Mouse (Mus musculus) hindbrain, postnatal 0 days (tissue): Measurements from ENCODE around the gene Kirrel3. TPM values are rescaled to one million over a fixed set of nuclear protein-coding genes. Genes with fewer than 3 reads are reported as not detected.
A peak's percentile ranks its signal among the peaks of the same experiment; 100 is the strongest.

Experiments used
- ATAC-seq: fragments of 200-750 bp; cut with Nextera tagmentation; 2 replicates; pipeline ENCODE4 v1.8.0; 2017; ENCODE audit warnings: mild to moderate bottlenecking, moderate TSS enrichment, moderate library complexity
- DNase-seq: peaks from one replicate; pipeline ENCODE4 v3.0.0-alpha.2; 2015; ENCODE audit warnings: low spot score
- H3K27ac ChIP-seq: fragments of 300-500 bp; sonication (generic); 2 replicates; pipeline ENCODE4 v1.5.1; 2014; ENCODE audit warnings: mild to moderate bottlenecking
- H3K27me3 ChIP-seq: fragments of 300-500 bp; sonication (generic); 2 replicates; pipeline ENCODE4 v1.6.1; 2014; ENCODE audit warnings: low read length, mixed read lengths; ENCODE audit not compliant: insufficient read depth
- H3K36me3 ChIP-seq: fragments of 300-500 bp; sonication (generic); 2 replicates; pipeline ENCODE4 v1.6.1; 2014; ENCODE audit warnings: low read length, mixed read lengths; ENCODE audit not compliant: insufficient read depth
- H3K4me1 ChIP-seq: fragments of 300-500 bp; sonication (generic); 2 replicates; pipeline ENCODE4 v1.6.1; 2014; ENCODE audit warnings: antibody characterized with exemption, low read length, mixed read lengths; ENCODE audit not compliant: insufficient read depth
- H3K4me2 ChIP-seq: fragments of 300-500 bp; sonication (generic); 2 replicates; pipeline ENCODE4 v1.6.1; 2014; ENCODE audit warnings: low read depth, mild to moderate bottlenecking, low read length, moderate library complexity, mixed read lengths
- H3K4me3 ChIP-seq: fragments of 300-500 bp; sonication (generic); 2 replicates; pipeline ENCODE4 v1.5.1; 2014; ENCODE audit warnings: low read length
- H3K9ac ChIP-seq: fragments of 300-500 bp; sonication (generic); replicated peaks from 2 replicates; pipeline ENCODE4 v1.6.1; 2014; ENCODE audit warnings: mild to moderate bottlenecking, low read length, moderate library complexity, mixed read lengths
- H3K9me3 ChIP-seq: fragments of 300-500 bp; sonication (generic); 2 replicates; pipeline ENCODE4 v1.6.1; 2016; ENCODE audit warnings: low read length, mixed read lengths
- CTCF ChIP-seq: IDR thresholded peaks from 2 replicates; pipeline ENCODE4 v1.5.1; 2016; ENCODE audit warnings: antibody characterized with exemption, control low read depth, low read depth
- WGBS: fragments of 180-500 bp; shearing (Covaris S2); extraction: QIAGEN DNeasy Blood & Tissue Kit; methylation state at CpG from one replicate; pipeline ENCODE4 v1.1.7; 2014; 5-methylcytosine and 5-hydroxymethylcytosine counted together
- polyA plus RNA-seq: library from polyadenylated mRNA; unstranded; fragments of >200 nt; fragmentation: Nextera tagmentation; extraction: Ambion mirVana; gene quantifications from 2 replicates; pipeline ENCODE4 v1.2.1, GENCODE M21; 2015
- total RNA-seq: library from RNA; depleted of rRNA; stranded (reverse); fragments of >200 nt; gene quantifications from 2 replicates; pipeline ENCODE4 v1.2.3, GENCODE M21; 2014

Gene Kirrel3
- total and polyA plus RNA-seq, 2 experiments from 2014 or later = 40.6 to 44.9 TPM

DNA sequence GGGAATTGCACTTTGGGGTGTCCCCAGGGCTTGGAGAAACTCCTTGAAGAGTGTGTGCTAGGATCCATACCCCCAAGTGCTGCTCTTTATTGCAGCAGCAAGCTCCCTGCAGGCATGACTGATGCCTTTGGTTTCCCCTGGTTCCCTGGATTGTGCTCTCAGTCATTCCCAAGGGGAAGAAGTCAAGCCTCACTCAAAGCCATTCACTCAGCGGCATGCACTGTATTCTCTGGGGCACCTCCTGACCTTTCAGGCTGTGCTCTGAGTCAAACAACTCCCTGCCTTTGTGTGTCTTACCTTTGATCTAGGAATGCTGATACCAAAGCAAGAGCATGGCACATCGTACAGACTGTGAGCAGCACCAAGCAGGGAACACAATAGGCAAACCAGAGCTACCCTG, 396.5 kb downstream of the Kirrel3 start:
- Histone ChIP-seq H3K4me2 (no peak overlapping the region), H3K36me3 (no peaks in the 10 kb centered on the region), H3K4me1 (peaks cover 12% of the 10 kb centered on the region; the same call in 1 of the 2 replicates), H3K27me3 (no peaks in the 10 kb centered on the region), H3K9ac (no peak overlapping the region), H3K27ac (no peak overlapping the region), H3K4me3 (no peak overlapping the region), H3K9me3 (no peaks in the 10 kb centered on the region)
- ATAC-seq = peak; percentile 19; the same call in 1 of the 2 replicates
- no peak for TF ChIP-seq CTCF
- DNase-seq = no peak
- 9% methylated on average over 2 of the region's 2 CpGs for WGBS

DNA sequence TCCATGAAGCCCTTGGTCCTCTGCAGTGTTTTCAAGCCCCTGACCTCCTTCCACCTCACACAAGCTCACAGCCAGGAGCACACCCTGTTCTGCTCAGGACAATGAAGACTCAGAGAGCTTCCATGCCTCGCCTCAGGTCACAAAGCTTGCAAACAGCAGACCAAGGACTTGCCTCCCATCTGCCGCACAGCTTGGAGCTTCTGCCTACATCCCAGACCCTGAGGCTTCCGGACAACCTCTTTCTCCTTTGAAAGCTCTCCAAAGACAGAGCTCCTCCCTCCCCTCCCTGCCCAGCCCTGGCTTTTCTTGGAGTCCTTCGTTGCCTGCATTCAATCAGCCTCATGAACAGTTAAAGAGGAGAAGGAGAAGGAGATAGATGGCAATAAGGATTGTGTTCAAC, 397.4 kb downstream of the Kirrel3 start:
- ATAC-seq = no peak
- Histone ChIP-seq H3K9ac (no peak overlapping the region), H3K4me2 (no peak overlapping the region), H3K27me3 (no peaks in the 10 kb centered on the region), H3K27ac (no peak overlapping the region), H3K4me1 (peaks cover 12% of the 10 kb centered on the region; the same call in 1 of the 2 replicates), H3K4me3 (no peak overlapping the region), H3K9me3 (no peaks in the 10 kb centered on the region), H3K36me3 (no peaks in the 10 kb centered on the region)
- WGBS = 21% methylated on average over 4 of the region's 4 CpGs
- TF ChIP-seq CTCF = no peak
- DNase-seq = peak; percentile 51

DNA sequence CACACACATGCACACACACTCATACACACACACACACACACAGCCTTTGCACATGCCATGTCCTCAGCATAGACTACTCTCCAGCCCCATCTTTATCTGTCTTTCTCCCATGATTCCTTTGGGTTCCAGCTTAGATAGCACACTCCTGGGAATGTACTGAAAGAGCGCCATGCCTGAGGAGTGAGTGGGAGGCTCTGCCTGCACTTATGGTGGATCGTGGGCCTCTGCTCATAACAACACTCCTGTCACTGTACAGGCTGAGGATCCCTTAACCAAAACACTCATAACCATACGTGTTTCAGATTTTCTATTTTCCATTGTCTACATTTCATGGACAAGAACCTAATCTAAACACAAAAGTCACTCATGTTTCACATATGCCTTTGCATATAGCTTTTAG, 398.6 kb downstream of the Kirrel3 start:
- H3K4me2 ChIP-seq = no peak overlapping the region
- H3K9ac ChIP-seq = no peak overlapping the region
- WGBS = 93% methylated on average over 3 of the region's 3 CpGs
- ATAC-seq (no peak), DNase-seq (no peak)
- no peak overlapping the region for H3K27ac ChIP-seq
- no peaks in the 10 kb centered on the region for H3K9me3 ChIP-seq
- no peaks in the 10 kb centered on the region for H3K36me3 ChIP-seq
- no peaks in the 10 kb centered on the region for H3K27me3 ChIP-seq
- no peak overlapping the region for H3K4me3 ChIP-seq
- H3K4me1 ChIP-seq = peaks cover 12% of the 10 kb centered on the region; the same call in 1 of the 2 replicates
- TF ChIP-seq CTCF = no peak

DNA sequence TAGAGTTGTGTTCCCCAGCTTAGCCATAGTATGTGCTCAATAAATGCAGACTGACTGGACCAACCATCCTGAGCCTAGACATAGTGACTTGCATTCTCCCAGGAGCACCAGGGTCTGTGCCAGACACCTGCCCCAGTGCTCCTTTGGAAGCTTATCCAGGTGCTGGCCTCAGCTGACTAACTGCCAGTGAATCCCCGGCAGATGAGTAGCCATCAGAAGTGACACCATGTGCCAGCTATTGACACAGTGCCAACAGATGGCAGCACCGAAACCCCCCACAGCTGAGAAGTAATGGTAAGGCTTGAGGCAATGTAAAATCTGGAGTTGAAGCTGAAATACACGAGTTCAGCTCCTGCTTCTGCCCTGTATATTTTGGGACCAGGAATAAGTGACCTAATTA, 399.2 kb downstream of the Kirrel3 start:
- ATAC-seq (no peak), DNase-seq (peak; percentile 46)
- no peak overlapping the region for H3K4me2 ChIP-seq
- H3K9me3 ChIP-seq = no peaks in the 10 kb centered on the region
- no peak overlapping the region for H3K27ac ChIP-seq
- H3K27me3 ChIP-seq = no peaks in the 10 kb centered on the region
- TF ChIP-seq CTCF = no peak
- no peaks in the 10 kb centered on the region for H3K36me3 ChIP-seq
- H3K9ac ChIP-seq = no peak overlapping the region
- 45% methylated on average over 3 of the region's 3 CpGs for WGBS
- peaks cover 12% of the 10 kb centered on the region; the same call in 1 of the 2 replicates for H3K4me1 ChIP-seq
- H3K4me3 ChIP-seq = no peak overlapping the region

DNA sequence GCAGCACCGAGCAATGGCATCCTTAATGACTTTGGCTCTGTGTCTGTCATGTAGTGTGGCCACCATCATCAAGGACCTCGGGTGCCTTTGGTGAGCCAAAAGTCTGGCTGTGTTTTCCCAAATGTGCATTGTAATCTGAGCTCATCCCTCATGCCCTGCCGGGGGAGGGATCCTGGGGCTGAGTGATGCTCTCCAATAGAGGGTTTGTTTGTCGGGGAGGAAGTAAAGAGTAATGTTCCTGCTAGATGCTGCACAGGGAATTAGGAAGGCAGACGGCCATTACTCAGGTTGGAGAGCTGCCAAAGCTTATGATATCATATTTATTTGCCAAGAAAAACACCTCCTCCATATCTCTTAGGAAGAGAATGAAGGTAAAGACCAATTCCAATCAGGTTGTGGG, 401.1 kb downstream of the Kirrel3 start:
- peak; percentile 70 for DNase-seq
- TF ChIP-seq CTCF = no peak
- H3K9me3 ChIP-seq = no peaks in the 10 kb centered on the region

DNA sequence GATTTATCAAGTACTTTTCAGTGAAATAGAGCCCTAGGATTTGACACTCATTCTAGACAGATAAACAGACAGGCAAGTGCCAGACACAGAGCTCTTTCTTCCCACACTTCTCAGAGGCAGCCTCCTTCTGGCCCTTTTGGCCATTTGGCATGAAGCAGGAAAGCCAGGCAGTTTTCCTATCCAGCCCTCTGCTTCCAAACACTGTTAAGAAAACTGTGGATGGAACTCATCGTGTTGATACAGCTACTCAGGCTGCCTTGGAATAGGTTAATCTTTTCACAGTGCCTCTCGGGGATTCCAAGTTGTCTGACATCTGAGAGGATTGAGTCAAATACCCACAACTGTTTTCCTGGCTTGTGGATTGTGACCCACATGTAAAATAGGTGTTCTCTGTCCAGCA, 401.5 kb downstream of the Kirrel3 start:
- ATAC-seq (no peak; the same call in 1 of the 2 replicates), DNase-seq (peak; percentile 40)
- H3K27me3 ChIP-seq = no peaks in the 10 kb centered on the region
- no peaks in the 10 kb centered on the region for H3K9me3 ChIP-seq
- H3K4me1 ChIP-seq = 0 out of 2 replicates have a peak, but pooled peaks cover 4% of the 10 kb centered on the region
- H3K36me3 ChIP-seq = no peaks in the 10 kb centered on the region
- H3K27ac ChIP-seq = peak overlapping the region; percentile 42; the same call in 1 of the 2 replicates
- no peak overlapping the region for H3K4me3 ChIP-seq
- TF ChIP-seq CTCF = no peak
- no peak overlapping the region for H3K9ac ChIP-seq
- WGBS = 16% methylated on average over 2 of the region's 2 CpGs
- H3K4me2 ChIP-seq = no peak overlapping the region

More for the DNA sequence above, 401.1 kb downstream of the Kirrel3 start:
- Histone ChIP-seq H3K27me3 (no peaks in the 10 kb centered on the region), H3K27ac (peak overlapping the region; percentile 42; the same call in 1 of the 2 replicates), H3K36me3 (no peaks in the 10 kb centered on the region), H3K4me3 (no peak overlapping the region), H3K4me2 (no peak overlapping the region), H3K9ac (no peak overlapping the region), H3K4me1 (peaks cover 9% of the 10 kb centered on the region; the same call in 1 of the 2 replicates)
- ATAC-seq = no peak
- 27% methylated on average over 5 of the region's 5 CpGs for WGBS

DNA sequence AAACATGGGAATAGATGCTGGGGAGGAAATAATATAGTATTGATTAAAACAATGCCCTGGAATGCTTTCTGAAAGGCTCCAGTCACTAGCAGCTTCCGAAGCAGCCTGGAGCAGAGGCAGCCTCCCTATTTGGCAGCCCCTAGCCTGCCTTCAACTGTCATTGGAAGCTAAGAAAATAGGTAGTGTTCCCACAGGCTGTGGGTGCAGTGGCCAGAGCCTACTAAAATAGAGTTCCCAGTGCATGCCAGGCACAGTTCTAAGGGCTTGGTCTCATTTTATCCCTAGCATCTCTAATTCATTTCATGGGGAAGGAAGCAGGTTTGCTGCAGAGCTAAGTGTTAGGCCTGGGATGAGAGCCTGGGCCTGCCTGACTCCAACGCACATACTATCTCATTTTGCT, 402.6 kb downstream of the Kirrel3 start:
- Histone ChIP-seq H3K27me3 (no peaks in the 10 kb centered on the region), H3K9ac (no peak overlapping the region), H3K36me3 (no peaks in the 10 kb centered on the region), H3K4me3 (no peak overlapping the region), H3K4me2 (no peak overlapping the region), H3K4me1 (no peaks in the 10 kb centered on the region), H3K9me3 (no peaks in the 10 kb centered on the region), H3K27ac (peak overlapping the region; percentile 1; the same call in 1 of the 2 replicates)
- no peak for TF ChIP-seq CTCF
- DNase-seq (no peak), ATAC-seq (no peak)
- WGBS = 47% methylated on average over 2 of the region's 2 CpGs
